Mouse (Mus musculus): ENCODE results near the gene Ifng. TPM values are rescaled to one million over a fixed set of nuclear protein-coding genes. Genes with fewer than 3 reads are reported as not detected.

Gene Ifng
- polyA plus RNA-seq, 1 experiment: not detected

- peaks cover 6% of the 10 kb centered on the region for H3K9me3 ChIP-seq
- H3K4me3 ChIP-seq (replicated peaks): no peak overlapping the region
- H3K36me3 ChIP-seq (replicated peaks; ENCODE audit: low read length): no peaks in the 10 kb centered on the region
- H3K4me1 ChIP-seq: peaks cover 21% of the 10 kb centered on the region
- peaks cover 17% of the 10 kb centered on the region for H3K27me3 ChIP-seq (replicated peaks)
- TF ChIP-seq GATA1 (IDR thresholded peaks at IDR 0.05; ENCODE audit: borderline replicate concordance, low read length) (no peak), FLI1 (IDR thresholded peaks at IDR 0.05; ENCODE audit: low read length) (no peak)
Observed at GRCm38 (mm10) chr10:118476696-118477095, 35.9 kb downstream of the Ifng start.

- no peak overlapping the region for H3K4me3 ChIP-seq (replicated peaks)
- TF ChIP-seq FLI1 (IDR thresholded peaks at IDR 0.05; ENCODE audit: low read length) (no peak), GATA1 (IDR thresholded peaks at IDR 0.05; ENCODE audit: borderline replicate concordance, low read length) (no peak)
- H3K36me3 ChIP-seq (replicated peaks; ENCODE audit: low read length): no peaks in the 10 kb centered on the region
- peaks cover 6% of the 10 kb centered on the region for H3K9me3 ChIP-seq
- peaks cover 17% of the 10 kb centered on the region for H3K27me3 ChIP-seq (replicated peaks)
- H3K4me1 ChIP-seq: peaks cover 21% of the 10 kb centered on the region
Observed at GRCm38 (mm10) chr10:118477297-118477696, 36.5 kb downstream of the Ifng start.

DNA sequence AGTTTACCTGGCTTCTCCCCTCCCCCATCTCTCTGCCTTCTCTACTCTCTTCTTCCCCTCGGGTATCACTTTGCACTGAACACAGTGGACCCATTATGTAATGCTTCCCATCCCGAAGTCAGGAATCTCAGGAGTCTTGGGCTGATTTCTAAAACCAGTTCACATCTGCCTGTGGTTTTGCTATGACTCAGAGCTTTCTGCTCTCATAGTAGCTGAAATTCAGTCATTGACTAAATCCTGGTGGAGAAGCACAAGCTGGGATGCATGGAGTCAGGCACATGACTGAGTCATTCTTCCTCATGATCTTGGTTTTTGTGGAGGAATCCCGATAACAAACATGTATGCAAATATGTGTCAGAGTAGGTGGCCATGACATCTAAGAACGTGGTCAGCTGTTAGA lies 38.4 kb downstream of the Ifng start:
- no peak for TF ChIP-seq FLI1 (IDR thresholded peaks at IDR 0.05; ENCODE audit: low read length)
- no peak for TF ChIP-seq GATA1 (IDR thresholded peaks at IDR 0.05; ENCODE audit: borderline replicate concordance, low read length)
- Histone ChIP-seq H3K4me3 (replicated peaks) (no peak overlapping the region), H3K27me3 (replicated peaks) (peaks cover 21% of the 10 kb centered on the region), H3K4me1 (peaks cover 21% of the 10 kb centered on the region), H3K36me3 (replicated peaks; ENCODE audit: low read length) (no peaks in the 10 kb centered on the region), H3K9me3 (peaks cover 6% of the 10 kb centered on the region)

- no peaks in the 10 kb centered on the region for H3K36me3 ChIP-seq (replicated peaks; ENCODE audit: low read length)
- no peak for TF ChIP-seq GATA1 (IDR thresholded peaks at IDR 0.05; ENCODE audit: borderline replicate concordance, low read length)
- TF ChIP-seq FLI1 (IDR thresholded peaks at IDR 0.05; ENCODE audit: low read length): no peak
- H3K9me3 ChIP-seq: peaks cover 6% of the 10 kb centered on the region
- H3K4me1 ChIP-seq: peaks cover 21% of the 10 kb centered on the region
- H3K4me3 ChIP-seq (replicated peaks): no peak overlapping the region
- H3K27me3 ChIP-seq (replicated peaks): peaks cover 24% of the 10 kb centered on the region
Observed at GRCm38 (mm10) chr10:118480118-118480517, 39.3 kb downstream of the Ifng start.

DNA sequence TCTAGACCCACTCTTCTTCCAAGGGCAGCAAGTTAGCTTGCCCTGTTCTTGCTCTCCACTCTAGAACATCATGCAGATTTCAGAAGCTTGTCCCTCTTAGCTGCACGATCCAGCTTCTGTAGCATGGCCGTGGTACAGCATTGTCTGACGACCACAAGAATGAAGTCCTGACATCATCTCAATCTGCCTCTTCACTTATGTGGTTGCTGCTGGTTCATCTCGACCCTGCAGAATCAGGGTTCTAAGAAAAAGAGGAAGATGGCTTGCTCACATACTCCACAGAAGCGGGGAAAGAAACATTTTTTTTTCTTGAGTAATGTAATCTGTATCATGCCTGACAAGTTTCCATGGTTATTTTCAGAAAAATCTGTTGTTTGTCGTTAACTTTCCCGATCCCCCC lies 39.9 kb downstream of the Ifng start:
- no peak for TF ChIP-seq FLI1 (IDR thresholded peaks at IDR 0.05; ENCODE audit: low read length)
- TF ChIP-seq GATA1 (IDR thresholded peaks at IDR 0.05; ENCODE audit: borderline replicate concordance, low read length): no peak
- Histone ChIP-seq H3K4me1 (peaks cover 21% of the 10 kb centered on the region), H3K27me3 (replicated peaks) (peaks cover 24% of the 10 kb centered on the region), H3K4me3 (replicated peaks) (peak overlapping the region; percentile 24), H3K9me3 (peaks cover 6% of the 10 kb centered on the region), H3K36me3 (replicated peaks; ENCODE audit: low read length) (no peaks in the 10 kb centered on the region)

DNA sequence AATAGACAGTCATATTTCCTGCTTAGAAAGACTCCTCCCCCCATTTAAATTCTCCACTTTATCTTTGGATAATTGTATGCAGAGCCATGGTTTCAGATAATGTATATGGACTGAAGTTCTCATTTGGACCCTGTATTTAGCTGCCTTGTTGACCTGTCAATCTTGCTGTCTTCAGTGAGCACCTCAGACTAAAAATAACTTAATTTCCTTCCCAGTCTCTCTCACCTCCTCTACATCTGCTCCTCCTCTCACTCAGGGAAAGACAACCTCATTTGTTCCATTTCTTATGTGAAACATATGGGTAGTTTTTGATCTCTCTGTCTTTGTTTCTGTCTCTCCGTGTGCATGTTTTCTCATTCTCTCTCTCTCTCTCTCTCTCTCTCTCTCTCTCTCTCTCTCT lies 53.3 kb downstream of the Ifng start:
- H3K36me3 ChIP-seq (replicated peaks; ENCODE audit: low read length): no peaks in the 10 kb centered on the region
- H3K4me1 ChIP-seq: 0 out of 2 replicates have a peak, but pooled peaks cover 4% of the 10 kb centered on the region
- no peaks in the 10 kb centered on the region for H3K9me3 ChIP-seq

DNA sequence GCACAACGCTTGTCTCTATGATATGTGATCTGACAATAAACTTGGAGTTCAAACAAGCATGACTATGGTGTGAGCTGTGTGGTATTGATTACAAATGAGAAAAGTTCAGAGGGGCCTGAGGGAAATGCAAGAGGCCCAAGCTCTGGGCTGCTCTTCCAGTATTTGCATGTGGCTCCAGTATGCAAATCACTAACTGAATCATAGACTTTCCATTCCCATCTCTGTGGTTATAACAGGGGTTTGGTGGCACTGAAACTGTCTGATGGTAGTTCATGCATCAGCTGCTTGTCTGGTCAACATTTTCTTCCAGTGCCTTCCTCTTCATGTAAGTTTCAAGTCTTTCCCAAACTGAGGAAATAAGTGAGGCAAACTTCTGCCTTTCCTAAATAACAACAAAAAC lies 54.5 kb downstream of the Ifng start:
- Histone ChIP-seq H3K4me1 (no peaks in the 10 kb centered on the region), H3K9me3 (no peaks in the 10 kb centered on the region), H3K4me3 (replicated peaks) (no peak overlapping the region), H3K36me3 (replicated peaks; ENCODE audit: low read length) (no peaks in the 10 kb centered on the region), H3K27me3 (replicated peaks) (peaks cover 3% of the 10 kb centered on the region)
- TF ChIP-seq FLI1 (IDR thresholded peaks at IDR 0.05; ENCODE audit: low read length) (no peak), GATA1 (IDR thresholded peaks at IDR 0.05; ENCODE audit: borderline replicate concordance, low read length) (no peak)

More for the DNA sequence above, 53.3 kb downstream of the Ifng start:
- H3K27me3 ChIP-seq (replicated peaks): peaks cover 7% of the 10 kb centered on the region
- H3K4me3 ChIP-seq (replicated peaks): no peak overlapping the region
- no peak for TF ChIP-seq GATA1 (IDR thresholded peaks at IDR 0.05; ENCODE audit: borderline replicate concordance, low read length)
- TF ChIP-seq FLI1 (IDR thresholded peaks at IDR 0.05; ENCODE audit: low read length): no peak

Other genes with a start within 250 kb of the Ifng start
- gene Il22, start 236.1 kb upstream of the Ifng start, polyA plus RNA-seq (2012; ENCODE audit: insufficient read depth, low replicate concordance): not detected in 2 replicates
- gene Gm32717, start 200.3 kb upstream of the Ifng start, polyA plus RNA-seq (2012; ENCODE audit: insufficient read depth, low replicate concordance): 0.16 TPM in 1 of 2 replicates, not detected in the other
- gene Gm32802, start 182.4 kb upstream of the Ifng start, polyA plus RNA-seq (2012; ENCODE audit: insufficient read depth, low replicate concordance): 0.16 TPM in 1 of 2 replicates, not detected in the other
- not detected in 2 replicates for gene Iltifb, start 146.0 kb upstream of the Ifng start, polyA plus RNA-seq (2012; ENCODE audit: insufficient read depth, low replicate concordance)
- gene Gm9040, start 114.1 kb upstream of the Ifng start, polyA plus RNA-seq (2012; ENCODE audit: insufficient read depth, low replicate concordance): not detected in 2 replicates
- gene Gm9044, start 108.6 kb upstream of the Ifng start, polyA plus RNA-seq (2012; ENCODE audit: insufficient read depth, low replicate concordance): not detected in 2 replicates
- gene Gm9045, start 103.2 kb upstream of the Ifng start, polyA plus RNA-seq (2012; ENCODE audit: insufficient read depth, low replicate concordance): not detected in 2 replicates
- not detected in 2 replicates for gene Gm9046, start 97.8 kb upstream of the Ifng start, polyA plus RNA-seq (2012; ENCODE audit: insufficient read depth, low replicate concordance)
- gene Gm9048, start 92.4 kb upstream of the Ifng start, polyA plus RNA-seq (2012; ENCODE audit: insufficient read depth, low replicate concordance): not detected in 2 replicates
- gene Gm9049, start 86.9 kb upstream of the Ifng start, polyA plus RNA-seq (2012; ENCODE audit: insufficient read depth, low replicate concordance): not detected in 2 replicates